Mouse (Mus musculus) thymus, postnatal 4 days (tissue): ENCODE measurements around the gene Mfap4.

Experiments used
- DNase-seq: peaks from one replicate; pipeline ENCODE4 v3.0.0; 2021

Gene Mfap4

DNA sequence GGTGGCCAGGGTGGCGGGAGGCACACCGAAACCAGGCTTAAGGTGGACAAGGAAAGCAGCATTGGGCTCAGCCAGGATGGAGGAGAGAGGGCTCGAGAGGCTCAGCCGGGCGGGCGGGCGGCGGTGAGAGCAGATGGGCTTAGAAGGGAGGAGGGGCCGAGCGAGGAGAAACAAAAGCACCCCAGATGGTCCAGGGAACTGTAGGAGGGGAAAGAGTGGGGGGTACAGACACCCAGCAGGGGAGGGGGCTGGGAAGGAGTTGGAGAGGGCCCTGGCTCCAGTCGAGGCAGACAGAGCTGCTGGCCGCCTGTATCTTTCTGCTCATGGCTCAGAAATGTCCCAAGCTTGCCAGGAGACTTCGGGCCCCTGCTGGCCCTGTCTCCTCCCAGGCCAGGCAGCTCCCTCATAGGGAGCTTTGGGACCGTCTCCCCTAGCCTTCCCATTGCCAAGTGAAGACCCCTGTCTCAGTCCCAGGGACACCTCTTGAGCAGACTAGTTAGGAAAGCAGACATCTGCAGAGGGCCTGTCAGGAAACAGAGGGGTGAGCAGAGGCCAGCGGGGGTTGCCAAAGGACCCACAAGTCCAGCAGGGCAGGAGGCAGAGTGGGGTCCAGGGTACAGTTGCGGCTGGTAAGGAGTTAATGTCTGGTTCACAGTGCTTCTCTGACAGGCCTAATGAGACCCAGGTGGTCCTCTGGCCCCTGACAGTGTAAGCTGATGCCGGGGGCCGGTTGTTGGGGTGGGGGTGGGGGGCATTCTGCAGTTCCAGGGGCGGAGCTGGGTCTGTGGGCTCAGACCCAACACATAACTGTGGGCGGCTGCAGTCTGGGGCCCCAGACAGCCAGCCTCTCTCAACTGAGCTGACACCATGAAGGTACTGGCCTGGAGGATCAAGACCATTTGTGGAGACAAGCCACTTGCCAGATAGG lies at the start of gene Mfap4:
Mfap4 (plus strand) TSS at position 819 of the 928 bp plus-strand sequence.
- DNase-seq, result no peak

DNA sequence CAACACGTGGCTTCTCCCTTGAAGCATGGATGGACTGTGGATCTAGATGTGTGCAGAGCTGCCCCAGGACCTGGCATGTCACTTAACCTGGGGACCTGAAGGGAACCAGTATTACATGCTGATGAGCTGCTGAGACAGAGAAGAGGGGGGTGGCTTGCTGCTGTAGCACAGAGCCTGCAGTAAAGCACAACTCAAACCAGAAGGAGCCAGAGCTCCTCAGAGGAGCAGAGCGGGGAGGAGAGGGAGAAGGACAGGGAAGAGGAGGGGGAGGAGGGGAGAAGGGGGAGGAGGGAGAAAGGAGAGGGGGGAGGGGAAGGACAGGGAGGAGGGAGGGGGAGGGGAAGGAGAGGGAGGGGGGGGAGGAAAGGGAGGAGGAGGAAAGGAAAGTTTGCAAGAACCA lies 48.9 kb upstream of the Mfap4 start:
- DNase-seq, result no peak

GRCm38 (mm10) chr11:61439170-61439569 lies 46.1 kb upstream of the Mfap4 start:
- no peak for DNase-seq

DNA sequence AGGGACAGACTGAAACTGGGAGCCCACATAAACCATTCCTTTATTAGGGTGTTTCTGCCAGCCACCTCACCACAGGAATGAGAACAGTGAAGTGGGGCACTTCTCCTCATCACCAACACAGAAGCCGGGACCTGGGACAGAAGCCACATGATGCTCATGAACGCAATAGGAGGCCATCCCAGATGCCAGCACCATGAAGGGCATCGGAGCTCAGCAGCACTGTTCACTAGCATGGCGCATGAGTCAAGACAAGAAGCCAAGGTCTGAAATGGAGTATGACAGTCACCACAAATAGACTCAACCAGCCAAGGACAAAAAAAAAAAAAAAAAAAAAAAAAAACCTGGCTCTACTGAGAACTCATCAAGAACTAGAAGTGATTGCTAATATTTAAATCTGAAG lies 44.8 kb upstream of the Mfap4 start:
- no peak for DNase-seq

DNA sequence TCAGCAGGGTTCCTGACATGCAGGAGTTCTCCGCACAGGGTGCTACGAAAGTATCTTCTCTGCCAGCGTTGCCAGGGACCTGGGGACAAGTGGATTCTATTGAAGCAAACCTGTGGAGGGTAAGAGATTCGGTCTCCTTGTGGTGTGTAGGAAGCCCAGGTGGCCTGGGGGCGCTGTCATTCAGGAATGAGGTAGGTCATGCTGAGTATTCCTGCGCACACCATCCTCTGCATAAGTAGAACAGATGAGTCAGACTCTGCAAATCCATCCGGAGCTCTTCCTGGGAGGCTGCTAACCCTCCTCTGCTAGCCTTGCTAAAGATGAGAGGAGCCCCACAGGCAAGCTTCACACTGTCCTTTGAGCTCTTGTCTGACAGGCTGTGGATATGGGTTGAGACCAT lies 43.6 kb upstream of the Mfap4 start:
- no peak for DNase-seq

DNA sequence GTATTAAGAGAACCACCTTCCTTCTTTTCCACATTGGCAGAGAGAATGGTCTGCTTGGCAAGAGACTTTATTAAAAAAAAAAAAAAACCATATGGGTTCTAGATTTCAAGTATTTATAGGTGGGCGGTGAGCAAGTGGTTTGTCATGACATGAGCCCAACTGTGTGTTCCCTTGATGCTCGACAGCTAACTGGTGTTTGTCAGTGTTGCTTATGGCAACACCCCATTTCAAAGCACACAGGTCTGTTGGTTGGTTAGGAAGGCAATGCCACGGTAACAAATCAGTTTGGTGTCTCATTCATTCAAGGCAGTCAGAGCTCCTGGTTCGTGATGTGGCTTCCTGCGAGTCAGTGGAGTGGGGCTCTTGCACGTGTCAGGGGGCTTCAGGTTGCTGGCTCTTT lies 41.4 kb upstream of the Mfap4 start:
- no peak for DNase-seq

DNA sequence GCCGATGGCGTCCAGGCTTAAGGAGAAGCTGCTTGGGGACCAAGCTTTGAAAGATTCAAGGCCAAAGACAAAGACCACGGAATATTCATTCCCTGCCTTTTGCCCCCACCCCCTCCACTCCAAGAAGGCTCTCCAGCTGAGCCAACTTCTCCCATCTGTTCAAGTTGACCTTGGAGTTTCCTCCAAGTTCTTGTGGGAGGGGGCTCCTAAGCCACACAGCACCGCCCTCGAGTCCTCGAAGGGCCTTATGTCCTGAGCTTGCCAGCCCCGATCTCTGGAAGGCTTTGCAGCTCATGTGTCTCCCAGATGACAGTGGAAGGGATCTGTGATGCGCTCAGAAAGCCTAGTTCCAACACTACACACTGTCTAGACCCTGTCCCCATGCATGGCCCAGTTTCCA lies 37.9 kb upstream of the Mfap4 start:
- DNase-seq, result no peak

DNA sequence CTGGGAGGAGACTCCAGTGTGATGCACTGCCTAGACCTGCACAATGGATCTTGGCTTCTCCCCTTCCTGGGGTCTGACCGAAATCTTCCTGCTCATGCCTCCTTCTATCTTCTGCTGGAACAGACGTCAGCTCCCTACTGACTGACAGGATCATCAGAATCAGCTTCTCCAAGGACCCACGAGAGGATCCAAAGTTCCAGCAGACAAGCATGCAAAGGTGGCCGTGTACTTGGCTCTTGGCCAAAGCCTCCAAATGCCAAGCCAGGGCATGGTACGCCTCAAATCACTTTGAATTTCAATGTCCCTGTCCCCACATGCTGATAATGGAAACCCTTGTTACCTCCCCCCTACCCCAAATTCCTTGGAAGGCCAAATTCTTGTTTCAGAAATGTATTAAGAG lies 37.2 kb upstream of the Mfap4 start:
- no peak for DNase-seq

- no peak for DNase-seq
Measured at GRCm38 (mm10) chr11:61448599-61449225, 36.5 kb upstream of the Mfap4 start.

GRCm38 (mm10) chr11:61449499-61450292 lies 35.5 kb upstream of the Mfap4 start:
- DNase-seq, result peak; percentile 73

DNA sequence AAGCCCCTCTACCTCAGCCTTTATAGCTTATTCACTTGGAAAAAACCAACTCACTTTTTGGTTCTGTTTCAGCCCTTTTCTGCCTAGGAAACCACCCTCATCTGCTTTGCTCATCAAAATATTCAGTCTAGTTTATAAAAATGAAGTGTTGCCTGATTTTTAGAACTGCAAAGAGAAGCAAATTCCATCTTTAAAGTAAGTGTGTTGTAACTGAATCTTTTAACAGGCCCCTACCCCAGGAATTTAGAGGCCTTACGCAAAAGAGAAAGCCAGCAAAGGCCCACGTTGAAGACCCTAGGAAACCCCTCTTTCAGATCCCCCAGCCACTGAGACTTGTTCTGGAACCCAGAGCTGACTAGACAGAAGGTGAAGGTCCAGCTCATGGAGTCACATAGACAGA lies 21.2 kb upstream of the Mfap4 start:
- DNase-seq, result no peak

DNA sequence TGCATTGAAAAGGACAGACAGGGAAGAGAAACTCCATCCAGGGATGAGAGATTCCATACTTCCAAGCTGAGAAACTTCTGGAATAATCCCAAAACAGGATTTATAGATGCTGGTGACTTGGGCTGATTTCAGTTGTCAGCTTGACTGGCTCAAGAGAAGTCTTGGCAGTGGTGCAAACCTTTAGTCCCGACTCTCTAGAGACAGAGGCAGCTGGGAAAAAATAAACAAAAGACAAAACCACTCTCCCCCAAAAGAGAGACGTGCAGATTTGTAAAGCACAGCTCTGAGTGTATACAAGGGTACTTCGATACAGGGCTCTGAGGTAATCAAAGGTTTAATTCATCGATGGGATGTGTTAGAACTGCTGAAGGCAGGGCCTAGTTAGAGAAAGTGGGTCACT lies 19.8 kb upstream of the Mfap4 start:
- no peak for DNase-seq

GRCm38 (mm10) chr11:61468534-61468933 lies 16.7 kb upstream of the Mfap4 start:
- no peak for DNase-seq

- DNase-seq, result no peak
Measured at GRCm38 (mm10) chr11:61469317-61469917, 15.8 kb upstream of the Mfap4 start.

GRCm38 (mm10) chr11:61470880-61471279 lies 14.4 kb upstream of the Mfap4 start:
- DNase-seq, result no peak

GRCm38 (mm10) chr11:61473630-61474029 lies 11.6 kb upstream of the Mfap4 start:
- no peak for DNase-seq

DNA sequence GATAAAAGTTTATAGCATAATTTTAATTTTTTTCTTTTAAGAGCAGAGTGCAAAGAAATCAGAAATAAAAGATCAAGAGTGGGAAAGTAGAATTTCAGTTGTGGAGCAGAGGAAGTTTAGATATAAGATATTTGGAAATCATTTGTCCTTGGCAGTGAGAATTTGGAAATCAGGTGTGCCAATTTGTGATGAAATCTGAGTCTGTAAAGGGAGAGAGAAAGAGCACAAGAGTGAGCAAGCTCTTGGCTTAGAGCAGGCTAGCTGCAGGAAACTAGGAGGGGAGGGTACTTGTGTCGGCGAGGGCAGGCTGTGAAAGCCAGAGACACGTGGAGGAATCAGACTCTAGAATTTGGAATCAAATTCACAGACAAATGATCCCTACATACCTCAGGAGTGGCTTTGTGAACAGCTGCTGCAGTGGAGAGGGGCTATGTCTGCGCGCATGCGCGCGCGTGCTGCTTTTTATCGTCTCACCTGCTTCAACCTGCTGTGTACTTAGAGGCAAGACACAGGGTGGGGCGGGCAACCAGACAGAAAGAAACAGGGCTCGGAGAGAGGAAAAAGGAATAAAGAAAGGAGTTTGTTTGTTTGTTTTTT lies 8.3 kb upstream of the Mfap4 start:
- no peak for DNase-seq

GRCm38 (mm10) chr11:61477566-61478508 lies 7.4 kb upstream of the Mfap4 start:
- DNase-seq, result no peak

- DNase-seq, result no peak
Measured at GRCm38 (mm10) chr11:61478788-61479187, 6.4 kb upstream of the Mfap4 start.

DNA sequence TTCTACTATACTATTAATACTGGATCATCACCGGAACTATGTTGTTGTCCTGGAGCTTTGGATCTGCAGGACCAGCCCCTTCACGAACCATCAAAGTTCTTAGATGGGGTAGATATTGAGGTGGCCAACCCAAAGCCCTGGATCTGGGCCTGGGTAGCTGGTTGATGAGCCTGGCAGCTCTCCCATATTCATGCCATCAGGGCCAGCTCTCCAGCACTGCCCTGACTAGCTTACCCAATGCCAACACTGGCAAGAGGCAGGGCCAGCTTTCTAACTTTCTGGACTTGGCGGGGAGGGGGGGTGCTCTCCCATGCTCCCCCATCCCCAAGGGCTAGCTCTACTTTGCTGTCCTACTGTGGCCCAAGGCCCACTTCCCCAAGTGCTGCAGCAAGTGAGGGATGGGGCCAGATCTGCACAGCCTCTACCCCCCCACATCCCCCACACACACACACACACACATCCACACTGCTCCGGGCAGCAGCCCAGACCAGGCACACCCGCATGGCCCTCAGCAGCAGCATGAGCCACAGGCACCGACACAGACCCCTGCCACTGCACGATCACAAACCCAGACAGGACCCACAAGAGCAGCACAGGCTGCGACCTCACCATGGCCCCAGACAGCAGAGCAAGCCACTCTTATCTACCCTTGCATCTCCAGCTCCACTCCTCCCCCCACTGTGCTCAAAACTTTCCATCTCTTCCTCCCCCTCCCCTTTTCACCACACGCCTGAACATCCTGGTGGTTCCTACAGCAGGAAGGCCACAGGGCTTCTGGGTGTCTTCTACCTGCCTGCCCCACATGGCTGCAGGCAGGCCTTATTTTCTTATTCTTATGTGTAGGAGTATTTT lies 3.8 kb upstream of the Mfap4 start:
- peak; percentile 52 for DNase-seq
